Mouse (Mus musculus): Measurements from ENCODE around the gene Emp3. TPM values are rescaled to one million over a fixed set of nuclear protein-coding genes. Genes with fewer than 3 reads are reported as not detected.

Gene Emp3
- polyA plus RNA-seq, 1 experiment, result 62.1 TPM

DNA sequence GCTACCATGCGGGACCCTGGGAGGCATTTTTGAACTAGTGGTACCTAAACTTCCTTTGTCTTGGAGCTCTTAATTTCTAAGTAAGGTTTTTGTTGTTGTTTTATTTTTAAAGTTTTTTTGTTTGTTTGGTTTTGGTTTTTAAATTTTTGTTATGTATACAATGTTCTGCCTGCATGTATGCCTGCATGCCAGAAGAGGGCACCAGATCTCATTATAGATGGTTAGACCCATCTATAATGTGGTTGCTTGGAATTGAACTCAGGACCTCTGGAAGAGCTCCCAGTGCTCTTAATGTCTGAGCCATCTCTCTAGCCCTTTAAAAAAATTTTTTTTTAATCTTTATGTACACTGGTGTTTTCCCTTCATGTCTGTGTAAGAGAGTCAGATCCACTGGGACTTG, 8.5 kb upstream of the Emp3 start:
- Histone ChIP-seq H3K4me1 (ENCODE audit: control insufficient read depth, insufficient read depth, low read length) (no peaks in the 10 kb centered on the region), H3K27me3 (replicated peaks; ENCODE audit: control insufficient read depth, insufficient read depth, low read length) (no peaks in the 10 kb centered on the region), H3K36me3 (ENCODE audit: control insufficient read depth, insufficient read depth, low read length) (no peaks in the 10 kb centered on the region), H3K27ac (ENCODE audit: insufficient read depth, low read depth, low read length) (no peak overlapping the region), H3K4me3 (ENCODE audit: insufficient read depth, low read depth, low read length) (no peak overlapping the region)
- TF ChIP-seq CTCF (conservative IDR thresholded peaks at IDR 0.05; ENCODE audit: insufficient read depth, insufficient read length, low read depth, low read length) (no peak), POLR2A (IDR thresholded peaks at IDR 0.05; ENCODE audit: low read depth, low read length) (no peak)
- no peak for DNase-seq
- WGBS, result 97% methylated on average over 1 of the region's 1 CpGs

DNA sequence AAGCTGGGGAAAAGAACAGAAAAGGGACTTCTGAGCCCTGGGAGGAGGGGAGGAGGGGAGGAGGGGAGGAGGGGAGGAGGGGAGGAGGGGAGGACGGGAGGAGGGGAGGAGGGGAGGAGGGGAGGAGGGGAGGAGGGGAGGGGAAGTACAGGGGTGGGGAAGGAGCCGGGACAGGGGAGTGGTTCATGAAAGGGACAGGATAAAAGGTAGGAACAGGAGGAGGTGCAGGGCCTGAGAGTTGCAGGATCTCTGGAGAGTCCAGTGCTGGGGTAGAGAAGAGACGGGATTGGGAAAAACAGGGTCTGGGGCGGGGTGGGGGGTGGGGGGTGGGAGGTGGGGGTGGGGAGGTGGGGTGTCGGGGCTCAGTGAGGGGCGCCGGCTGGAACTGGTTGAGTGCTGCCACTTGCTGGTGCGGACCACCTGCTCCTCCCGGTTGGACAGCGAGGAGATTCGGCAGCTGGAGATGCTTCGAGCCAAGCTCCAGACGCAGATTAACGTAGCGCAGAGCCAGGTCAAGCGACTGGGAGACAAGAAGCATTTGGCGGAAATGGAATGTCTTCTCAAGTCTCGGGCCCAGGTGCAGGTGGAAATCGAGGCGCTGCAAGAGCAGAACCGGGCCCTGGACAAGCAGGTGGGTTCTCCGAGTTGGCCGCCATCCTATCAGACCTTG, 7.6 kb upstream of the Emp3 start:
- Histone ChIP-seq H3K4me1 (ENCODE audit: control insufficient read depth, insufficient read depth, low read length) (no peaks in the 10 kb centered on the region), H3K27ac (ENCODE audit: insufficient read depth, low read depth, low read length) (no peak overlapping the region), H3K36me3 (ENCODE audit: control insufficient read depth, insufficient read depth, low read length) (no peaks in the 10 kb centered on the region), H3K4me3 (ENCODE audit: insufficient read depth, low read depth, low read length) (no peak overlapping the region), H3K27me3 (replicated peaks; ENCODE audit: control insufficient read depth, insufficient read depth, low read length) (no peaks in the 10 kb centered on the region)
- TF ChIP-seq POLR2A (IDR thresholded peaks at IDR 0.05; ENCODE audit: low read depth, low read length), result no peak
- no peak for TF ChIP-seq CTCF (conservative IDR thresholded peaks at IDR 0.05; ENCODE audit: insufficient read depth, insufficient read length, low read depth, low read length)
- 54% methylated on average over 19 of the region's 23 CpGs for WGBS
- no peak for DNase-seq

DNA sequence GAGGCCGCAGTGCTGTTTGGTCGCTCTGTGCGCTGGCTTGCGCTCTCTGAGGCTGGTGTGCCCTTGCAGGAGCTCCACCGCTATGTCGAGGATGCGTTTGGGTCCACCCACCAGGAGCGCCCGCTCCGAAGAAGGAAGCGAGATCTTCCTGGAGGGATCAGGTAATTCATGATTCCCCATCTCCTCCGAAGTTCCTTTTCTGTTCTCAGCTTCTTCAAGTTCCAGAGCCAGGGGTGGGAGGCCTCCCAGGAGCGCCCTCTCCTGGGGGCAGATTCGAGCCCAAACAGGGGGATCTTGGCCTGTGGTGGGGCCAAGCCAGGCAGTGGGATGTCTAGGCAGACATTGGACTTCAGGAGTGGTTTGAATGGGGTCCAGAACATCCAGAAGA, 3.2 kb upstream of the Emp3 start:
- H3K27ac ChIP-seq (ENCODE audit: insufficient read depth, low read depth, low read length), result peak overlapping the region; percentile 96
- no peaks in the 10 kb centered on the region for H3K36me3 ChIP-seq (ENCODE audit: control insufficient read depth, insufficient read depth, low read length)
- no peaks in the 10 kb centered on the region for H3K27me3 ChIP-seq (replicated peaks; ENCODE audit: control insufficient read depth, insufficient read depth, low read length)
- DNase-seq, result peak; percentile 44
- TF ChIP-seq CTCF (conservative IDR thresholded peaks at IDR 0.05; ENCODE audit: insufficient read depth, insufficient read length, low read depth, low read length) (no peak; the same call in 1 of the 2 replicates), POLR2A (IDR thresholded peaks at IDR 0.05; ENCODE audit: low read depth, low read length) (no peak)
- H3K4me3 ChIP-seq (ENCODE audit: insufficient read depth, low read depth, low read length), result peak overlapping the region; percentile 75
- H3K4me1 ChIP-seq (ENCODE audit: control insufficient read depth, insufficient read depth, low read length), result no peaks in the 10 kb centered on the region
- WGBS, result 12% methylated on average over 14 of the region's 14 CpGs

DNA sequence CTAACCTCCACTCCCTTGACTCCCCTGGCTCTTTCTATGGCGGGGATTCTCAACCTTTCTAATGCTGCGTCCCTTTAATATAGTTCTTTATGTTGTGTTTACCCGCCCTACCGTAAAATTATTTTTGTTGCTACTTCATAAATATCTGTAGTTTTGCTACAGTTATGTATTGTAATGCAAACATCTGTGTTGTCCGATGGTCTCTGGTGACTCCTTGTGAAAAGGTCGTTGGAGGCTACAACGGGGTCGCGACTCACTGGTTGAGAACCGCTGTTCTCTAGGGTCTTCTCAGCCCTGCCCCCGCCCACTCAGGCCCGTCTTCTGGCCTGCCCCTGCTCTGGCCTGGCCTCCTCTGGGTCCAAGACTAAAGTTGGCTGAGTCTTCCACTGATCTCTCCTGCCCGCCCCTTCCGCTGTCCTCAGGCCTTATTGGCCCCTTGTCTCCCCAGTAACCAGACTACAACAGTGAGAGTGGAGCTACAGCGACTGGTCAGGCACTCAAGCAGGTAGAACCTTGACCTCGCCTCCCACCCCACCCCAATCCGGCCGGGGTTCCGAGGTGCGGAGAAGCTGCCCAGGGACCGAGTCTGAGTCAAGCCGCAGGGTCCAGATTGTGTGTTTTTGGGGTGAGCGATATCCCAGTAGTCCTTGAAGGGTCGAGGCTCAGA, 2.7 kb upstream of the Emp3 start, which contains the start of gene Ccdc114:
Gene Ccdc114 (plus strand): TSS at position 311 of the 667 bp plus-strand sequence.
- no peaks in the 10 kb centered on the region for H3K36me3 ChIP-seq (ENCODE audit: control insufficient read depth, insufficient read depth, low read length)
- peak within 1 kb of the TSS; percentile 75 for H3K4me3 ChIP-seq (ENCODE audit: insufficient read depth, low read depth, low read length)
- TF ChIP-seq CTCF (conservative IDR thresholded peaks at IDR 0.05; ENCODE audit: insufficient read depth, insufficient read length, low read depth, low read length), result no peak
- peak; percentile 70 for TF ChIP-seq POLR2A (IDR thresholded peaks at IDR 0.05; ENCODE audit: low read depth, low read length)
- 4% methylated on average over 24 of the region's 24 CpGs for WGBS
- peak within 1 kb of the TSS; percentile 96 for H3K27ac ChIP-seq (ENCODE audit: insufficient read depth, low read depth, low read length)
- peak; percentile 93 for DNase-seq
- H3K4me1 ChIP-seq (ENCODE audit: control insufficient read depth, insufficient read depth, low read length), result no peaks in the 10 kb centered on the region
- no peaks in the 10 kb centered on the region for H3K27me3 ChIP-seq (replicated peaks; ENCODE audit: control insufficient read depth, insufficient read depth, low read length)

DNA sequence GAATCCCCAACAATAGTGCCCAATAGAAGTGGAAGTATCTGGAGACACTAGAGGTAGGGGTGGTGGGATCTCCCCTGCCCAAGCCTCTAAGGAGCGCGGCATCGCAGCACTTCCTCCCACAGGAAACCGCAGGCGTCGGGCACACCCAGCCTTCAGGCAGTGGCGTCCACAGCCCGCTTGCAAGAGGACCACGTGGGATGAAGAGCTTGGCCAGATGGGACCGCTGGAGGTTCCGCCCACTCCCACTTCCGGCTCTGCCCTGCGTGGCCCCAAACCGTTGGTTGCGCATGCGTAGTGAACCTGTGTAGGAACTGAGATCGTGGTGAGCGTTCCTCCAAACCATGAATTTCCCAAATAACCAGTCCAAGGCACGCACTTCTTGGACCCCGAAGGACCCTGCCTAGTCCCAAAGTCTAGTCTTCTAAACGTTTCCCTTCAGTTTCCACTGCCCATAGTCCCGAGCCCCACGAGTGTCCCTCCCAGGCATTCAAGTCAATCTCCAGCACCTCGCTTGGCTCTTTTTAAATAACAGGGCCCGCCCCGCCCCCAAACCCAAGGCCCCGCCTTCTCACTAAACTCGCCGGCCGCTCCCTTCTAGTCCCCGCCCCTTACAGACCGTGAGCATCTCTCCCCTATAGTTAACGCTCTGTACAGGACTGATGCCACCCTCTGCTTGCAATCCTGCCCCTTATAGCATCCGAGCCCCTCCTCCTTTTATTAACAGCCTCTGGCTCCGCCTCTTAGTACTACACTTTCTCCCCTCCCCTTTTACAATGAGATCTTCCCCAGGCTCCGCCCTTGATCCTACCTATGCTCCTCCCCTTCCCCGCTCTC, 1.9 kb upstream of the Emp3 start:
- H3K36me3 ChIP-seq (ENCODE audit: control insufficient read depth, insufficient read depth, low read length), result no peaks in the 10 kb centered on the region
- H3K4me3 ChIP-seq (ENCODE audit: insufficient read depth, low read depth, low read length), result peak overlapping the region; percentile 75
- peak overlapping the region; percentile 96 for H3K27ac ChIP-seq (ENCODE audit: insufficient read depth, low read depth, low read length)
- WGBS, result under 1% methylated on average over 37 of the region's 37 CpGs
- peak; percentile 97 for DNase-seq
- no peaks in the 10 kb centered on the region for H3K27me3 ChIP-seq (replicated peaks; ENCODE audit: control insufficient read depth, insufficient read depth, low read length)
- no peaks in the 10 kb centered on the region for H3K4me1 ChIP-seq (ENCODE audit: control insufficient read depth, insufficient read depth, low read length)
- no peak for TF ChIP-seq CTCF (conservative IDR thresholded peaks at IDR 0.05; ENCODE audit: insufficient read depth, insufficient read length, low read depth, low read length)
- no peak for TF ChIP-seq POLR2A (IDR thresholded peaks at IDR 0.05; ENCODE audit: low read depth, low read length)

DNA sequence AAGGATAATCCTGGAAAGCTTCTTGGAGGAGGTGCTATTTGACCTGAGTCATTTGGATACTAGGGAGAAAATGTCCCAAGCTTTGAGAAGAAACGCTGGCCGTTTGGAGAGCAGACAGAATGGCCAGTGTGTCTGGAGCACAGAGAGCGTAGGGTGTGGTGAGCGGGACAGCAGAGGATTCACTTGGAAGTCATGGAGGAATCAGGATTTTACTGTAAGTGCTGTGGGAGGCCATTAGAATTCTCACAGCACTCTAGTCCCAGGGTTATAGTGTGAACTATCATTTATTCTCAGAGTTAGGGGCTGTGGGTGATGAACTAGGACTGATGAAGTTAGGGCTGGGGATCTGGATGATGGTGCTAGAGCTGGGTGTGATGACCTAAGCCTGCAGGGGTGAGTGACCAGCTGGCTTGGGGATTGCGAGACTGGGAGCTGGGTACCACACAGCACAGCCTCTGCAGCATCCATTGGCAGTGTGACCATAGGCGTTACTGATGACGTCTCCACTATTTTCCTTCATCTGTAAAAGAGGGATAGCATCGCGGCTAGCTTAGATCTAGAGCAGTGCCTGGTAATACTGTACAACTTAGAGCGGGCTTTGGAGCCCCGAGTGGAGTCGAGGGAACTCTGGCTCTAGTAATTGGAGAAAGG, 871 bp upstream of the Emp3 start:
- H3K36me3 ChIP-seq (ENCODE audit: control insufficient read depth, insufficient read depth, low read length), result no peaks in the 10 kb centered on the region
- peak overlapping the region; percentile 82 for H3K27ac ChIP-seq (ENCODE audit: insufficient read depth, low read depth, low read length)
- no peak overlapping the region for H3K4me3 ChIP-seq (ENCODE audit: insufficient read depth, low read depth, low read length)
- no peak for TF ChIP-seq CTCF (conservative IDR thresholded peaks at IDR 0.05; ENCODE audit: insufficient read depth, insufficient read length, low read depth, low read length)
- TF ChIP-seq POLR2A (IDR thresholded peaks at IDR 0.05; ENCODE audit: low read depth, low read length), result no peak
- 73% methylated on average over 12 of the region's 12 CpGs for WGBS
- DNase-seq, result no peak
- peaks cover 4% of the 10 kb centered on the region; the same call in 1 of the 2 replicates for H3K4me1 ChIP-seq (ENCODE audit: control insufficient read depth, insufficient read depth, low read length)
- no peaks in the 10 kb centered on the region for H3K27me3 ChIP-seq (replicated peaks; ENCODE audit: control insufficient read depth, insufficient read depth, low read length)

All from kidney, adult 2 months (tissue).